Mouse (Mus musculus): ENCODE measurements around the gene Adam3.

Gene Adam3

DNA sequence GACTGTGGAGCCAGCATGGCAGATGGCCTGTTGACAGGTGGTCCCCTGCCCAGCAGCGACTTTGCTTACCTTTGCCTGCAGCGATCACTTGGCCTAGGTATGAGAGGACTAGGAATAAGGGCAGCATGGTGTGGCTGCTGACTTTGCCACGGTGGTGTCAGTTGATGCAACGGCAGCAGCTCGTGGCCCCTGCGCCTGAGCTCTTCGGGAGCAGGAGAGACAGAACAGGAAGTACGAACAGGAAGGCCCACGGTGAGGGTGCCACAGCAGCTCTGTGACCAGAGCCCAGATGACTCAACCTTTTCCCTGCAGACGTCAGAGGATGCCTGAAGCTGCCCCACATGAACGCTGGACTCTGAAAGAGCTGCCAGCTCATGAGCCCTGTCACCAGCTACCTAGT, at the start of gene Adam3:
TSS of gene Adam3 (minus strand) at position 223 of the 400 bp plus-strand sequence.
- DNase-seq (ENCODE audit: low read depth), result no peak

DNA sequence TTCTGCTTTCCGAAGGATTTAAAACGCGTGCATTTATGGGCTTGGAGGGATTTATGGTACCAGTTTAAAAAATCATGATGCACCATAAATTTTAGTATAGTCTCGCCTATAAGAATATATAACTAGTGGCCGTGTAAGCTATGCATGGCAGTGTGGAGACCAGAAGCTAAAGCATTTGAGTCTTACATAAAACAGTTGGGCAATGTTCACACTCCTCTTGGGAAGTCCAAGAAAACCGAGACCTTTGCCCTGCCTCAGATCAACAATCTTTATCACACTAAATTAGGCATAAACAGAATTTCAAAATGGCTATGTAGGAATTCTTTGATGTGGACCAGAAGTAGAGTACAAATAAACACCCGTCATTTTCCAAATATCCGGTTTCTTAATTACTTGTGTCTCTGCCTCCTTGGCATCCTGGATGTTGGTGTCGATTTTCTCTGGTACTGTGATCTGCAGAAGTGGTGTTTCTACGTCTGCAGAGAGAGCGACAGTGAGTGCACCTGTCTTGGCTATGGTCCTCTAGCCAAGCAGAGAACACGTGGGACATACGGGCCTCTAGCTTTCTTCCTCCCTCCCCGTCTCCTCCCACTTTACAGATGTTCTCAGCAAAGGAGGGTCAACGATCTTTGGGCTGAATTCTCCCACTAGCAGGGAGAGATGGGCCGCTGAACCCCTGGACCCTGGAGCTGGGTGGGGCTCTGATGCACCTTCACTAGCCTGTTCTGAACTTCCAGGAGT, 596 bp downstream of the Adam3 start:
- no peak for DNase-seq (ENCODE audit: low read depth)

Data from induced T-regulatory cell, adult 2 months (primary cell).